Mouse (Mus musculus) cortical plate, adult 2 months (tissue): ENCODE measurements around the gene Ubac2.

ENCODE experiments used
- CTCF ChIP-seq: fragments of 200-500 bp; IDR thresholded peaks from 2 replicates; pipeline ENCODE4 v1.5.1; 2011; ENCODE audit warnings: mild to moderate bottlenecking, control low read depth, low read length; ENCODE audit not compliant: insufficient read depth; ENCODE audit errors: extremely low read depth
- POLR2A ChIP-seq: fragments of 200-500 bp; IDR thresholded peaks from 2 replicates; pipeline ENCODE4 v1.6.1; 2011; ENCODE audit warnings: mild to moderate bottlenecking, low read length, control low read depth; ENCODE audit not compliant: insufficient read depth; ENCODE audit errors: extremely low read depth

DNA sequence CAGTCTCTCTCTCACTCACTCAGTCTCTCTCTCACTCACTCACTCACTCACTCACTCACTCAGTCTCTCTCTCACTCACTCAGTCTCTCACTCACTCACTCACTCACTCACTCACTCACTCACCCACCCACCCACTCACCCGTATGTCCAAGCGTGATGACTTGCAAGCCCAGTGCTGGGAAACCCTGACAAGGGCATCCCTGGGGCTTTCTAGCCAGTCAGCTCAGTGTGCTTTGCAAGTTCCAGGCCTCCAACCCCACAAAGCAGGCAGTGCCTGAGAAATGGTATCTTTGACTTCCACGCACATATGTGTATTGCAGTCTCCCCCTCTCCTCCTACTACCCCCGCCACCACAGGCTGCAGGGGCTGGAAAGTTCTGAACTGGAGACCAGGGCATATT lies 43.6 kb downstream of the Ubac2 start:
- no peak for TF ChIP-seq CTCF
- TF ChIP-seq POLR2A, result no peak
